ENCODE assay signal across 13 mouse cellular contexts in genomic region chr12:99385897-99386834, GRCm38 (mm10).
DNase-seq lines count a peak whose midpoint lies in the region; ATAC-seq and TF ChIP-seq lines count a peak whose summit lies in the region.
"Had no signal": no experiment of that assay in that cellular context is flagged by ENCODE, and none has a peak within 500 bp of the region (broad histone marks: within the 10 kb centered on the region; RNA-seq: fewer than 3 reads in every experiment).

No protein-coding gene starts in this region.

- no peak overlapping the region for H3K4me3 ChIP-seq in intestine, embryonic 15.5 days (replicated peaks)
- H3K4me3 ChIP-seq in intestine, embryonic 16.5 days (ENCODE audit: low read length), result no peak overlapping the region
- H3K4me3 ChIP-seq in heart, postnatal 0 days (ENCODE audit: low read depth, low read length), result no peak overlapping the region
- H3K4me3 ChIP-seq: embryonic facial prominence, embryonic 15.5 days; hindbrain, embryonic 13.5 days; limb, embryonic 13.5 days had no signal

- no peaks in the 10 kb centered on the region for H3K9me3 ChIP-seq in intestine, embryonic 15.5 days
- no peaks in the 10 kb centered on the region for H3K9me3 ChIP-seq in intestine, embryonic 16.5 days (ENCODE audit: control insufficient read depth, low read length)
- H3K9me3 ChIP-seq in heart, postnatal 0 days (replicated peaks; ENCODE audit: control insufficient read depth, low read length), result no peaks in the 10 kb centered on the region
- H3K9me3 ChIP-seq: embryonic facial prominence, embryonic 15.5 days; hindbrain, embryonic 13.5 days; limb, embryonic 13.5 days had no signal

- ATAC-seq in intestine, embryonic 15.5 days, result peak; percentile 34; the same call in 1 of the 2 replicates
- no peak for ATAC-seq in intestine, embryonic 16.5 days
- peak; percentile 79 for ATAC-seq in heart, postnatal 0 days (ENCODE audit: insufficient read depth, low read depth)
- ATAC-seq in cerebellum, adult (ENCODE audit: insufficient number of reproducible peaks, low FRiP score, low TSS enrichment), result no peak

- DNase-seq in Muller cell, postnatal 12 days (ENCODE audit: inconsistent ontology term), result peak; percentile 51
- peak; percentile 41 for DNase-seq in brain, adult 2 months (ENCODE audit: low read depth, low spot score)
- DNase-seq in heart, postnatal 0 days (ENCODE audit: low spot score), result peak; percentile 58
- no peak for DNase-seq in lung, adult 18-20 months
- DNase-seq: cerebellum, adult 8-10 months; lung, postnatal 36 days; thymus, postnatal 36 days had no signal

- WGBS in intestine, embryonic 15.5 days, result 73% methylated on average over 17 of the region's 17 CpGs
- WGBS in intestine, embryonic 16.5 days, result 76% methylated on average over 17 of the region's 17 CpGs
- WGBS in heart, postnatal 0 days, result 33% methylated on average over 17 of the region's 17 CpGs

- peaks cover 7% of the 10 kb centered on the region; the same call in 1 of the 2 replicates for H3K36me3 ChIP-seq in intestine, embryonic 15.5 days
- peaks cover 7% of the 10 kb centered on the region; the same call in 1 of the 2 replicates for H3K36me3 ChIP-seq in intestine, embryonic 16.5 days (ENCODE audit: control insufficient read depth, insufficient read depth, low read length)
- H3K36me3 ChIP-seq in heart, postnatal 0 days (replicated peaks; ENCODE audit: control insufficient read depth, insufficient read depth, low read length), result peaks cover 18% of the 10 kb centered on the region

- H3K4me2 ChIP-seq in intestine, embryonic 15.5 days (replicated peaks), result no peak overlapping the region
- H3K4me2 ChIP-seq in intestine, embryonic 16.5 days (ENCODE audit: low read depth, low read length), result no peak overlapping the region
- H3K4me2 ChIP-seq in heart, postnatal 0 days (ENCODE audit: low read depth, low read length), result 0 out of 2 replicates have a peak overlapping the region, but pooled peaks have one; percentile 5
- H3K4me2 ChIP-seq: embryonic facial prominence, embryonic 15.5 days; hindbrain, embryonic 13.5 days; limb, embryonic 13.5 days had no signal

- no peak overlapping the region for H3K27ac ChIP-seq in intestine, embryonic 15.5 days
- no peak overlapping the region for H3K27ac ChIP-seq in intestine, embryonic 16.5 days (ENCODE audit: low read length)
- peak overlapping the region; percentile 63 for H3K27ac ChIP-seq in heart, postnatal 0 days (ENCODE audit: low read depth)
- H3K27ac ChIP-seq: embryonic facial prominence, embryonic 15.5 days; hindbrain, embryonic 13.5 days; limb, embryonic 13.5 days had no signal

- H3K27me3 ChIP-seq in intestine, embryonic 15.5 days (replicated peaks), result no peaks in the 10 kb centered on the region
- no peaks in the 10 kb centered on the region for H3K27me3 ChIP-seq in intestine, embryonic 16.5 days (replicated peaks; ENCODE audit: control insufficient read depth, insufficient read depth, low read length)
- no peaks in the 10 kb centered on the region for H3K27me3 ChIP-seq in heart, postnatal 0 days (ENCODE audit: control insufficient read depth, insufficient read depth, low read length)
- H3K27me3 ChIP-seq: embryonic facial prominence, embryonic 15.5 days; hindbrain, embryonic 13.5 days; limb, embryonic 13.5 days had no signal

- no peak; the same call in 1 of the 2 replicates for TF ChIP-seq CTCF in heart, postnatal 0 days (IDR thresholded peaks at IDR 0.05; ENCODE audit: low read depth)

- no peak overlapping the region for H3K9ac ChIP-seq in intestine, embryonic 15.5 days
- H3K9ac ChIP-seq in intestine, embryonic 16.5 days (ENCODE audit: low read depth, low read length), result no peak overlapping the region
- 0 out of 2 replicates have a peak overlapping the region, but pooled peaks have one; percentile 10 for H3K9ac ChIP-seq in heart, postnatal 0 days (replicated peaks; ENCODE audit: low read depth, low read length)
- H3K9ac ChIP-seq: embryonic facial prominence, embryonic 15.5 days; hindbrain, embryonic 13.5 days; limb, embryonic 13.5 days had no signal

- TF ChIP-seq EP300 in heart, postnatal 0 days (IDR thresholded peaks at IDR 0.05; ENCODE audit: low read depth), result peak; percentile 36; the same call in 1 of the 2 replicates

- no peaks in the 10 kb centered on the region; the same call in 1 of the 2 replicates for H3K4me1 ChIP-seq in intestine, embryonic 15.5 days (replicated peaks)
- H3K4me1 ChIP-seq in intestine, embryonic 16.5 days (ENCODE audit: control insufficient read depth, insufficient read depth, low read length), result peaks cover 13% of the 10 kb centered on the region
- H3K4me1 ChIP-seq in heart, postnatal 0 days (ENCODE audit: control insufficient read depth, insufficient read depth), result peaks cover 23% of the 10 kb centered on the region

Comparison
In these comparisons a context has a peak if more than half of its experiments do, and no peak if none do; other contexts are left out.
1. ATAC-seq: peak in intestine, embryonic 15.5 days (single experiment) and heart, postnatal 0 days (single experiment); none in intestine, embryonic 16.5 days (single experiment) and cerebellum, adult (single experiment).
2. DNase-seq: peak in Muller cell, postnatal 12 days (single experiment), brain, adult 2 months (single experiment) and heart, postnatal 0 days (single experiment); none in lung, adult 18-20 months (0 of 2).